Mouse (Mus musculus): ENCODE measurements around the gene Rbfox1.

The Rbfox1 gene

GRCm38 (mm10) chr16:7229232-7229631 lies 1344.1 kb downstream of the Rbfox1 start:
- no peak for DNase-seq (ENCODE audit: low spot score)

- DNase-seq (ENCODE audit: low spot score), result no peak
These were observed 1356.5 kb downstream of the Rbfox1 start for GRCm38 (mm10) chr16:7241627-7242026.

- DNase-seq (ENCODE audit: low spot score), result no peak
These were observed 1357.3 kb downstream of the Rbfox1 start for GRCm38 (mm10) chr16:7242501-7242900.

- DNase-seq (ENCODE audit: low spot score), result no peak
These were observed 1359.2 kb downstream of the Rbfox1 start for GRCm38 (mm10) chr16:7244382-7244781.

- DNase-seq (ENCODE audit: low spot score), result no peak
These were observed 1366.5 kb downstream of the Rbfox1 start for GRCm38 (mm10) chr16:7251696-7252095.

GRCm38 (mm10) chr16:7257366-7257765 lies 1372.2 kb downstream of the Rbfox1 start:
- DNase-seq (ENCODE audit: low spot score), result no peak

- no peak for DNase-seq (ENCODE audit: low spot score)
These were observed 1378.1 kb downstream of the Rbfox1 start for GRCm38 (mm10) chr16:7263261-7263660.

- no peak for DNase-seq (ENCODE audit: low spot score)
These were observed 1380.6 kb downstream of the Rbfox1 start for GRCm38 (mm10) chr16:7265715-7266114.

- no peak for DNase-seq (ENCODE audit: low spot score)
These were observed 1390.3 kb downstream of the Rbfox1 start for GRCm38 (mm10) chr16:7275501-7275900.

- DNase-seq (ENCODE audit: low spot score), result no peak
These were observed 1390.7 kb downstream of the Rbfox1 start for GRCm38 (mm10) chr16:7275901-7276300.

GRCm38 (mm10) chr16:7279544-7279943 lies 1394.4 kb downstream of the Rbfox1 start:
- DNase-seq (ENCODE audit: low spot score), result peak; percentile 43

GRCm38 (mm10) chr16:7282257-7282656 lies 1397.1 kb downstream of the Rbfox1 start:
- DNase-seq (ENCODE audit: low spot score), result no peak

- no peak for DNase-seq (ENCODE audit: low spot score)
These were observed 1408.0 kb downstream of the Rbfox1 start for GRCm38 (mm10) chr16:7292985-7293805.

GRCm38 (mm10) chr16:7302416-7302815 lies 1417.3 kb downstream of the Rbfox1 start:
- no peak for DNase-seq (ENCODE audit: low spot score)

GRCm38 (mm10) chr16:7329196-7329595 lies 1444.0 kb downstream of the Rbfox1 start:
- no peak for DNase-seq (ENCODE audit: low spot score)

- DNase-seq (ENCODE audit: low spot score), result no peak
These were observed 1456.0 kb downstream of the Rbfox1 start for GRCm38 (mm10) chr16:7341186-7341585.

- DNase-seq (ENCODE audit: low spot score), result no peak
These were observed 1460.1 kb downstream of the Rbfox1 start for GRCm38 (mm10) chr16:7345298-7345697.

GRCm38 (mm10) chr16:7346001-7346625 lies 1461.0 kb downstream of the Rbfox1 start:
- no peak for DNase-seq (ENCODE audit: low spot score)

- no peak for DNase-seq (ENCODE audit: low spot score)
These were observed 1462.5 kb downstream of the Rbfox1 start for GRCm38 (mm10) chr16:7347522-7348165.

- no peak for DNase-seq (ENCODE audit: low spot score)
These were observed 1467.7 kb downstream of the Rbfox1 start for GRCm38 (mm10) chr16:7352808-7353207.

GRCm38 (mm10) chr16:7354116-7354515 lies 1469.0 kb downstream of the Rbfox1 start:
- DNase-seq (ENCODE audit: low spot score), result no peak

GRCm38 (mm10) chr16:7359043-7359442 lies 1473.9 kb downstream of the Rbfox1 start:
- no peak for DNase-seq (ENCODE audit: low spot score)

- DNase-seq (ENCODE audit: low spot score), result no peak
These were observed 1475.6 kb downstream of the Rbfox1 start for GRCm38 (mm10) chr16:7360706-7361105.

Measured in left cerebral cortex, adult 11 months (tissue).